15 mouse cellular contexts compared by ENCODE assay signal in genomic region chr16:92926853-92927252, GRCm38 (mm10).
"Had no signal": no experiment of that assay in that cellular context is flagged by ENCODE, and none has a peak within 500 bp of the region (broad histone marks: within the 10 kb centered on the region; RNA-seq: fewer than 3 reads in every experiment).

No protein-coding gene starts in this region.

- H3K27me3 ChIP-seq: liver, embryonic 13.5 days; midbrain, embryonic 13.5 days; neural tube, embryonic 13.5 days had no signal

- H3K36me3 ChIP-seq: liver, embryonic 13.5 days; midbrain, embryonic 13.5 days; neural tube, embryonic 13.5 days had no signal

- H3K27ac ChIP-seq: kidney, postnatal 0 days; left cerebral cortex, adult 2 months; liver, embryonic 13.5 days; midbrain, embryonic 13.5 days; neural tube, embryonic 13.5 days had no signal

- H3K9ac ChIP-seq: liver, embryonic 13.5 days; midbrain, embryonic 13.5 days; neural tube, embryonic 13.5 days had no signal

- H3K9me3 ChIP-seq: liver, embryonic 13.5 days; midbrain, embryonic 13.5 days; neural tube, embryonic 13.5 days had no signal

- H3K4me1 ChIP-seq: liver, embryonic 13.5 days; midbrain, embryonic 13.5 days had no signal

- ATAC-seq: intestine, postnatal 0 days; midbrain, embryonic 13.5 days; midbrain, embryonic 16.5 days had no signal

- DNase-seq: kidney, adult 2 months; kidney, postnatal 25 days; layer of hippocampus, postnatal 36 days; liver, embryonic 13.5 days; lung, adult 2 months; lung, postnatal 14 days; lung, postnatal 4 days; thymus, postnatal 4 days had no signal

- H3K4me2 ChIP-seq: liver, embryonic 13.5 days; midbrain, embryonic 13.5 days; neural tube, embryonic 13.5 days had no signal

- H3K4me3 ChIP-seq: left cerebral cortex, adult 2 months; liver, embryonic 13.5 days; midbrain, embryonic 13.5 days; myocyte; neural tube, embryonic 13.5 days had no signal
